Mouse (Mus musculus) monocyte, adult 5-6 weeks (primary cell): ENCODE data around the gene Mid1. TPM values are rescaled to one million over a fixed set of nuclear protein-coding genes. Genes with fewer than 3 reads are reported as not detected.
"Not testable (repeated sequence)": the region's sequence is repeated elsewhere in the genome, so short reads cannot be mapped to it uniquely, and the experiment has no call there.

Experiments used
- ATAC-seq: fragments of 153-309, 156-312 bp; replicated peaks from 2 replicates; pipeline ENCODE4 v1.8.0; 2017; ENCODE audit warnings: mild to moderate bottlenecking; ENCODE audit not compliant: low TSS enrichment, insufficient number of reproducible peaks, severe bottlenecking, poor library complexity, low FRiP score
- total RNA-seq: library from RNA; stranded (forward); fragments of 200-1000, 200-491, 200-594 nt; gene quantifications from 3 replicates; pipeline ENCODE4 v1.2.3, GENCODE M21; 2017

The Mid1 gene
- total RNA-seq, 1 experiment from 2014 or later, result 1.7 TPM

DNA sequence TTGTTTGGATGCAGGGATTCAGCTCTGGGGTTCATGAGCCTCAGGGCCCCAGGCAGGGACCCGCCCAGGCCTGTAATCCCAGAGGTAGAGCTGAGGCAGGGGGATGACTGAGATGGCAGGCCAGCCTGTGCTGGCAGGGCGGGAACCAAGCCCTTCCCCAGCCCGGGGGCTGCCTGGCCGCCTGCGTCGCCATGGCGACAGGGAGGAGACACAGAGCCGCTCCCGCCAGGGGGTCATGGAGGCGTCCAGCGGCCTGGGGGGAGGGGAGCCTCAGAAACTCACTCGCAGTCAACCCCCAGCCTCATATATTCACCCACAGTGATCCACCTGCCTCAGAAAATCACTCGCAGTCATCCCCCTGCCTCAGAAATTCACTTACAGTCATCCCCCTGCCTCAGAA is 320.2 kb downstream of the Mid1 start:
- ATAC-seq, result not testable (repeated sequence)

DNA sequence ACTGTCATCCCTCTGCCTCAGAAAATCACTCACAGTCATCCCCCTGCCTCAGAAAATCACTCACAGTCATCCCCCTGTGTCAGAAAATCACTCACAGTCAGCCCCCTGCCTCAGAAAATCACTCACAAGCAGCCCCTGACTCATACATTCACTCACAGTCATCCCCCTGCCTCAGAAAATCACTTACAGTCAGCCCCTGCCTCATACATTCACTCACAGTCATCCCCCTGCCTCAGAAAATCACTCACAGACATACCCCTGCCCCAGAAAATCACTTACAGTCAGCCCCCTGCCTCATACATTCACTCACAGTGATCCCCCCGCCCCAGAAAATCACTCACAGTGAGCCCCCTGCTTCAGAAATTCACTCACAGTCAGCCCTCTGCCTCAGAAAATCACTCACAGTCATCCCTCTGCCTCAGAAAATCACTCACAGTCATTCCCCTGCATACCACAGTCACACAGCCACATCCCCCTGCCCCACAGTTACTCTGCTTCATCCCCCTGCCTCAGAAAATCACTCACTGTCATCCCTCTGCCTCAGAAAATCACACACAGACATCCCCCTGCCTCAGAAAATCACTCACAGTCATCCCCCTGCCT is 320.8 kb downstream of the Mid1 start:
- not testable (repeated sequence) for ATAC-seq

DNA sequence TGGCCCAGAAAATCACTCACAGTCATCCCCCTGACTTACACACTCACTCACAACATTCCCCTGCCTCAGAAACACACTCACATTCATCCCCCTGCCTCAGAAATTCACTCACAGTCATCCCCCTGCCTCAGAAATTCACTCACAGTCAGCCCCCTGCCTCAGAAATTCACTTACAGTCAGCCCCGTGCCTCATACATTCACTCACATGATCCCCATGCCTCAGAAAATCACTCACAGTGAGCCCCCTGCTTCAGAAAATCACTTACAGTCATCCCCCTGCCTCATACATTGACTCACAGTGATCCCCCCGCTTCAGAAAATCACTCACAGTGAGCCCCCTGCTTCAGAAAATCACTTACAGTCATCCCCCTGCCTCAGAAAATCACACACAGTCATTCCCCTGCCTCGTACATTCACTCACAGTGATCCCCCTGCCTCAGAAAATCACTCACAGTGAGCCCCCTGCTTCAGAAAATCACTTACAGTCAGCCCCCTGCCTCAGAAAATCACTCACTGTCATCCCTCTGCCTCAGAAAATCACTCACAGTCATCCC is 321.8 kb downstream of the Mid1 start:
- not testable (repeated sequence) for ATAC-seq

DNA sequence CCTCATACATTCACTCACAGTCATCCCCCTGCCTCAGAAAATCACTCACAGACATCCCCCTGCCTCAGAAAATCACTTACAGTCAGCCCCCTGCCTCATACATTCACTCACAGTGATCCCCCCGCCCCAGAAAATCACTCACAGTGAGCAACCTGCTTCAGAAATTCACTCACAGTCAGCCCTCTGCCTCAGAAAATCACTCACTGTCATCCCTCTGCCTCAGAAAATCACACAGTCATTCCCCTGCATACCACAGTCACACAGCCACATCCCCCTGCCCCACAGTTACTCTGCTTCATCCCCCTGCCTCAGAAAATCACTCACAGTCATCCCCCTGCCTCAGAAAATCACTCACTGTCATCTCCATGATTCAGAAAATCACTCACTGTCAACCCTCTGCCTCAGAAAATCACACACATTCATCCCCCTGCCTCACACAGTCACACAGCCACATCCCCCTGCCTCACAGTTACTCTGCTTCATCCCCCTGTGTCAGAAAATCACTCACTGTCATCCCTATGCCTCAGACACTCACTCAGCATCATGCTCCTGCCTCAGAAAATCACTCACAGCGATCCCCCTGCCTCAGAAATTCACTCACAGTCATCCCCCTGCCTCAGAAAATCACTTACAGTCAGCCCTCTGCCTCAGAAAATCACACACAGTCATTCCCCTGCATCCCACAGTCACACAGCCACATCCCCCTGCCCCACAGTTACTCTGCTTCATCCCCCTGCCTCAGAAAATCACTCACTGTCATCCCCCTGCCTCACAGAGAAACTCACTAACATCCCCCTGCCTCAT is 322.6 kb downstream of the Mid1 start:
- ATAC-seq, result not testable (repeated sequence)

GRCm38 (mm10) chrX:170008179-170008467 is 323.1 kb downstream of the Mid1 start:
- not testable (repeated sequence) for ATAC-seq

GRCm38 (mm10) chrX:170008584-170008983 is 323.6 kb downstream of the Mid1 start:
- not testable (repeated sequence) for ATAC-seq

DNA sequence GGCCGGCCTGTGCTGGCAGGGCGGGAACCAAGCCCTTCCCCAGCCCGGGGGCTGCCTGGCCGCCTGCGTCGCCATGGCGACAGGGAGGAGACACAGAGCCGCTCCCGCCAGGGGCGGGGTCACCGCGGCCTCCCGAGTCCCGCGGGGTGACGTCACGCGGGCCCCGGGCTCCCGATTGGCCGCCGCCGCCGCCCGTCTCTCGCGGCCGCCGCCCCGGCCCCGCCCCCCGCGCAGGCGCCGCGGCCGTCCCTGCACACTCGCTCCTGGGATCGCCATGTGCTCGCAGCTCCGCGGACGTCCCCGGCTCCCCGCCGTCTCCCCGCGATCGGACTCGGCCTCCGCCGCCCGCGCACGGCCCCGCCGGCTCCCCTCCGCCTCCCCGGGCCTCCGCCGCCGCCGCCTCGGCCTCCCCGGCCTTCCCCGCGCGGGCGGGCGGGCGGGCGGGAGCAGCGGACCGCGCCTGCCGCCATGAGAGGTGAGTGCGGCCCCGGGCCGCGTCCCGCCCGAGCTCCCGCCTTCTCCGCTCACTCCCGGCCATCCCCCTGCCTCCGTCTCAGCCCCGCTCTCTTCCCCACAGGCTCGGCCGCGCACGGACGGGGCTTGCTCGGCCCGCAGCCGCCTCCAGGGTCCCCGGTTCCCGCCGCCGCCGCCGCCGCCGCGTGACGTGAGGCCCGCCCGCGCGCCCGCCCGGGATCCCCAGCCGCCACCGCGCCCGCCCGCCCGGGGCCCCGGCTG is 324.2 kb downstream of the Mid1 start, which contains the start of gene Gm21887:
Gene Gm21887 (plus strand): TSS at position 644 of the 735 bp plus-strand sequence.
- peak; percentile 19; the same call in 1 of the 2 replicates for ATAC-seq

DNA sequence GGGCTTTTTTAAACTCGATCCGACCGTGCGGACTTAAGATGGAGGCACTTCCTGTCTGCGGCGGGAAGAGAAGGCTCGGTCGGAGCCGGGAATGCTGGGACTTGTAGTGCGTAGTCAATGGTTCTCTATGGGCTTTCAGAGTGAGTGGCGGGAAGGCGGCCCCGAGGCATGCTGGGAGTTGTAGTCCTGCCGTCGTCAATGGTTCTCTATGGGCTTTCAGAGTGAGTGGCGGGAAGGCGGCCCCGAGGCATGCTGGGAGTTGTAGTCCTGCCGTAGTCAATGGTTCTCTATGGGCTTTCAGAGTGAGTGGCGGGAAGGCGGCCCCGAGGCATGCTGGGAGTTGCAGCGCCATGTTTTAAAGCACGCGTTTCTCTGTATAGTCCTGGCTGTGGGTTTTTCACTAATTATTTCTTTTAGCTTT is 324.8 kb downstream of the Mid1 start:
- ATAC-seq, result peak; percentile 94

DNA sequence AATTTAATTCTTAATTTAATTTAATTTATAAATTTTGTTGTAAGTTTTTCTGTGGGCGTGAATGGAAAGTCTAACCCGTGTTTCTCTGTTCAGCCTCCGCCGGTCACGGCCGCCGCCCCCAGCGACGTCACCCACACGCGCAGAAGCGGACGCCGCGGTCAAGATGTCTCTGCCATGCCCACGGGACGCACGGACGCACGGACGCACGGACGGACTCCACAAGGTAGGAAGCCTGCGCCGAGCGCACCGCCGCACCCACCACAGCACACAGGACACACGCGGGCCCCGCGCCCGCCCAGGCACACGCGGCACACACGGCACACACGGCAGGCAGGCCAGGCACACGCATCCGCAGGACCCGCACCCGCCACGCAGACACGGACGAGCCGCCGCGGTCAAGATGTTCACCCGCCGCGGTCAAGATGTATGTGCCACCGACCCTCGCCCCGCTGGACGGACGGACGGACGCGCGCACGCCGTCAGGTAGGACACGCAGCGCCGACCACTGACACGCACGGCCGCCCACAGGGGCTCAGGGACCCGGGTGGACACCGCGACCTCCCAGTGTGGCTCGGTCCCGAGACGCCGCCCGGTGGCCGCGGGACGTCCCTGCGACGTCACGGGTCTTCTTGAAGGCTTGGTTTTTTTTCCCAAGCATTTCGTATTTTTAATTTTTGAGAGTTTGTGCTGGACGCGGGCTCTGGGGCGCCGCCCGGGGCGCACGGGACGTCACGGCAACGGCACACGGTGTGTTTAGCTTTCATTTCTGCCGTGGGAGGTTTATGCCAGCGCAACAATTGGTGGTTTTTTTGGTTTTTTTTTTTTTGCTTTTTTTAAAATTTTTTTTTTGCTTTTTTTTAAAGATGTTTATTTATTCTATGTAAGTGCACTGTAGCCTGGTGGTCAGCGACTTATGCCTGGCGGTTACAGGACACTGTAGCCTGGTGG is 325.9 kb downstream of the Mid1 start:
- peak; percentile 24 for ATAC-seq

DNA sequence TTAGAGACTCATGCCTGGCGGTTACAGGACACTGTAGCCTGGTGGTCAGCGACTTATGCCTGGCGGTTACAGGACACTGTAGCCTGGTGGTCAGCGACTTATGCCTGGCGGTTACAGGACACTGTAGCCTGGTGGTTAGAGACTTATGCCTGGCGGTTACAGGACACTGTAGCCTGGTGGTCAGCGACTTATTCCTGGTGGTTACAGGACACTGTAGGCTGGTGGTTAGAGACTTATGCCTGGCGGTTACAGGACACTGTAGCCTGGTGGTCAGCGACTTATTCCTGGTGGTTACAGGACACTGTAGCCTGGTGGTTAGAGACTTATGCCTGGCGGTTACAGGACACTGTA is 326.5 kb downstream of the Mid1 start:
- not testable (repeated sequence) for ATAC-seq

GRCm38 (mm10) chrX:170013421-170013820 is 328.4 kb downstream of the Mid1 start:
- not testable (repeated sequence) for ATAC-seq

- ATAC-seq, result not testable (repeated sequence)
Measured at GRCm38 (mm10) chrX:170014038-170014437, 329.0 kb downstream of the Mid1 start.

GRCm38 (mm10) chrX:170015883-170016282 is 330.9 kb downstream of the Mid1 start:
- not testable (repeated sequence) for ATAC-seq

- peak; percentile 54 for ATAC-seq
Measured at GRCm38 (mm10) chrX:170017333-170018245, 332.6 kb downstream of the Mid1 start.

DNA sequence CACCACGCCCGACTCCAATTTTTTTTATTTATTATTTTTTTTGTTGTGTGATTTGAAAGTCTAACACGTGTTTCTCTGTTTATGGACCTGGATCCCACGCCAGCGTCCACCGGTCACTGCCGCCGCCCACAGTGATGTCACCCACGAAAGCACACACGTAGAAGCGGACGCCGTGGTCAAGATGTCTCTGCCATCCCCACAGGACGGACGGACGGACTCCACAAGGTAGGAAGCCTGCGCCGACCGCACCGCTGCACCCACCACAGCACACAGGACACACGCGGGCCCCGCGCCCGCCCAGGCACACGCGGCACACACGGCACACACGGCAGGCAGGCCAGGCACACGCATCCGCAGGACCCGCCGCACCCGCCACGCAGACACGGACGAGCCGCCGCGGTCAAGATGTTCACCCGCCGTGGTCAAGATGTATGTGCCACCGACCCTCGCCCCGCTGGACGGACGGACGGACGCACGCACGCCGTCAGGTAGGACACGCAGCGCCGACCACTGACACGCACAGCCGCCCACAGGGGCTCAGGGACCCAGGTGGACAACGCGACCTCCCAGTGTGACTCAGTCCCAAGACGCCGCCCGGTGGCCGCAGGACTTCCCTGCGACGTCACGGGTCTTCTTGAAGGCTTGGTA is 333.7 kb downstream of the Mid1 start:
- peak; percentile 60 for ATAC-seq

- ATAC-seq, result peak; percentile 60
Measured at GRCm38 (mm10) chrX:170019219-170019953, 334.4 kb downstream of the Mid1 start.
